Mouse (Mus musculus) MEL (cell line): Measurements from ENCODE around the gene Bmt2.

Experiments
- CTCF ChIP-seq, 3 experiments: IDR thresholded peaks in 2 of 3; conservative IDR thresholded peaks in 1 of 3; 2 replicates each; pipeline ENCODE4 v1.5.1; 2011 to 2012; ENCODE audit warnings: low read length in 3 of 3, low read depth in 2 of 3, mild to moderate bottlenecking in 2 of 3, improper control_type of control experiment in 1 of 3, inconsistent platforms in 1 of 3, mixed read lengths in 1 of 3, moderate library complexity in 1 of 3; ENCODE audit not compliant: control insufficient read depth in 1 of 3, insufficient read depth in 1 of 3, poor library complexity in 1 of 3, severe bottlenecking in 1 of 3
- TBP ChIP-seq: IDR thresholded peaks from 2 replicates; pipeline ENCODE4 v1.8.0; 2011; ENCODE audit warnings: low read depth, low read length, improper control_type of control experiment

GRCm38 (mm10) chr6:13636582-13636989 is 41.2 kb downstream of the Bmt2 start:
- TF ChIP-seq TBP (no peak), CTCF (IDR thresholded peaks at IDR 0.05 in 2 of 3, conservative IDR thresholded peaks at IDR 0.05 in 1 of 3; ENCODE audit: control insufficient read depth in 1 of 3, insufficient read depth in 1 of 3, low read depth in 2 of 3, low read length in 3 of 3, poor library complexity in 1 of 3, severe bottlenecking in 1 of 3) (no peak)
